Mouse (Mus musculus): ENCODE results near the gene Ano2. TPM values are rescaled to one million over a fixed set of nuclear protein-coding genes. Genes with fewer than 3 reads are reported as not detected.

Ano2 gene
- polyA plus RNA-seq, 1 experiment from 2014 or later, result 1.1 TPM

DNA sequence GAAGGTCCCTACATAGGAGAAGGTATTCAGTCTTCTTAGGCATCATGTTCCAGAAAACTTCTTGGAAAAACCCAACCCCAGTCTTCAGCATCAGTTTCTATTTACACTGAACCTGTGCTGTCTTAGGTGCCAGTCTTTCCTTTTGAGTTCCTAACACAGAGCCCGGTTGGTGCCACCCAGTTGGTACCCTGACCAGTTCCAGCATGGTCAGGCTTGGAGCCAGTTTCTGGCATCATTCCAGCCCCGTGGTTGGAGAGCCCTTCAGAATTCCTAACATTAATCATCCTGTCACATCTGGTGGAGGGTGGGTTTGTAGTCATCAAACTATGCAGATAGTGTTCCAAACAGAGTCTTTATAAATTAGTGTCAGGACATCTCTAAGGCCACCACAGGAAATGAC, 234.8 kb downstream of the Ano2 start:
- Histone ChIP-seq H3K4me1 (ENCODE audit: control insufficient read depth, insufficient read depth, low read depth, low read length) (no peaks in the 10 kb centered on the region), H3K4me2 (ENCODE audit: low read length) (no peak overlapping the region), H3K27me3 (replicated peaks; ENCODE audit: control insufficient read depth, insufficient read depth, low read length) (no peaks in the 10 kb centered on the region), H3K27ac (ENCODE audit: low read depth, low read length) (no peak overlapping the region), H3K4me3 (ENCODE audit: low read length) (no peak overlapping the region), H3K9ac (ENCODE audit: low read depth, low read length) (no peak overlapping the region), H3K9me3 (ENCODE audit: control insufficient read depth, low read length) (no peaks in the 10 kb centered on the region), H3K36me3 (ENCODE audit: control insufficient read depth, insufficient read depth, low read length) (no peaks in the 10 kb centered on the region)
- WGBS, result 57% methylated on average over 2 of the region's 2 CpGs
- no peak for ATAC-seq

DNA sequence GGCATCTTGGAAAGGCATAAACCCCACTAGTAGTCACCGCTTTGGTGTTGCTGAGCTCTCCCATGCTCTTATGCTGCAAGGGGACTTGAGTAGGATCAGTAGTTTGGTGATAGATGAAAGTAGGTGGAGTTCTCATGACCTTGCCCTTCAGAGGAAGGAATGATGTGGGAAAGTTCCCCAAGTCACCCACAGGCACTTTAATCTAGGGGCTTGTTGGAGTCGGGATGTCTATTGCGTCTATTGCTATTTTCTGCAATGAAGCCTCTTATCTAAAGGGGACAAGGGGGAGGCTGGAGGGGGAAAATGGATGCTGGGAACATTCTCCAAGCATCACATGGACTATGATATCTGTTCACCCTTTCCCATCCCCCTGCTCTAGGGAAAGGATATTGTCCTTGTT, 235.6 kb downstream of the Ano2 start:
- Histone ChIP-seq H3K4me1 (ENCODE audit: control insufficient read depth, insufficient read depth, low read depth, low read length) (no peaks in the 10 kb centered on the region), H3K27ac (ENCODE audit: low read depth, low read length) (no peak overlapping the region), H3K9ac (ENCODE audit: low read depth, low read length) (no peak overlapping the region), H3K9me3 (ENCODE audit: control insufficient read depth, low read length) (no peaks in the 10 kb centered on the region), H3K36me3 (ENCODE audit: control insufficient read depth, insufficient read depth, low read length) (no peaks in the 10 kb centered on the region), H3K4me2 (ENCODE audit: low read length) (no peak overlapping the region), H3K27me3 (replicated peaks; ENCODE audit: control insufficient read depth, insufficient read depth, low read length) (no peaks in the 10 kb centered on the region), H3K4me3 (ENCODE audit: low read length) (no peak overlapping the region)
- no peak for ATAC-seq
- WGBS, result 94% methylated on average over 3 of the region's 3 CpGs

DNA sequence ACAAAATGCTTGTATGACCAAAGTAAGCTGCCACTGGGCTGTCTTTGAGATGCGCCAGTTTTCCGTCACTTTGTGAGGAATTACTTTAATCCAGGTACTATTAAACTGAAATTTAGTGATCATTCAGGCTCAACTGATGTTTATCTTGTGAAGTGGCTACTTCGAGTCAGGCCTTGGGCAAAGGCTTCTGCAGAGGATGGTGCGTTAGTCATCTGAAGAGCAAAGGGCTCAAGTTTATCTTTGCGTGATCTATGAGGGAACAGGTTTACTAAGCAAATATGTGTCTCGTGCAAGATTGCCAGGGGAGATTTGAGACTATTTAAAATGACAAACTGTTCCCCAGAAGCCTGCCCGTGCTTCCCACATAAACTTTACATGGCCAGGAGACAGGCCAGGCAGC, 241.7 kb downstream of the Ano2 start:
- no peak for ATAC-seq
- Histone ChIP-seq H3K27me3 (replicated peaks; ENCODE audit: control insufficient read depth, insufficient read depth, low read length) (no peaks in the 10 kb centered on the region), H3K9ac (ENCODE audit: low read depth, low read length) (no peak overlapping the region), H3K9me3 (ENCODE audit: control insufficient read depth, low read length) (no peaks in the 10 kb centered on the region), H3K36me3 (ENCODE audit: control insufficient read depth, insufficient read depth, low read length) (no peaks in the 10 kb centered on the region), H3K4me1 (ENCODE audit: control insufficient read depth, insufficient read depth, low read depth, low read length) (no peaks in the 10 kb centered on the region), H3K4me3 (ENCODE audit: low read length) (no peak overlapping the region), H3K27ac (ENCODE audit: low read depth, low read length) (no peak overlapping the region), H3K4me2 (ENCODE audit: low read length) (no peak overlapping the region)
- WGBS, result 87% methylated on average over 7 of the region's 7 CpGs

DNA sequence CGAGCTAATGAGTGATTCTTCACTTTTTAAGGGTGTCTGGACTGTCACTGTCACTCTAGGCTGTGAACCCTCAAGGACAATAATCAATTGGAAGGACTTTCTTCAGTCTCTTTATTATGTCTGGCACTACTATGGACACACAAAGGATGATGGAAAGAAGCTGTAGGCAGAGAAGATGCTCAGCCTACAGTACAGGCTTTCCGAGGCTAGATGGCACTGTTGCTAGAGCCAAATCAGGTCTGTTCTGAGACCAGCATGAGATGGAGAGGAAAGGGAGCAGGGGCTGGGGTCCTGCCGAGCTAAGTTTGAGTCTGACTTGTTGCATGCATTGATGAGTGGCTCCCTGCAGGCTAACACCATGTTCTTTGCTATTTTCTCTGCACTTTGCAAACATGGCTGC, 264.7 kb downstream of the Ano2 start:
- WGBS, result 24% methylated on average over 3 of the region's 3 CpGs
- Histone ChIP-seq H3K27me3 (replicated peaks; ENCODE audit: control insufficient read depth, insufficient read depth, low read length) (no peaks in the 10 kb centered on the region), H3K4me3 (ENCODE audit: low read length) (no peak overlapping the region), H3K9me3 (ENCODE audit: control insufficient read depth, low read length) (no peaks in the 10 kb centered on the region), H3K4me1 (ENCODE audit: control insufficient read depth, insufficient read depth, low read depth, low read length) (no peaks in the 10 kb centered on the region), H3K9ac (ENCODE audit: low read depth, low read length) (no peak overlapping the region), H3K36me3 (ENCODE audit: control insufficient read depth, insufficient read depth, low read length) (no peaks in the 10 kb centered on the region), H3K27ac (ENCODE audit: low read depth, low read length) (no peak overlapping the region), H3K4me2 (ENCODE audit: low read length) (no peak overlapping the region)
- ATAC-seq, result peak; percentile 76

DNA sequence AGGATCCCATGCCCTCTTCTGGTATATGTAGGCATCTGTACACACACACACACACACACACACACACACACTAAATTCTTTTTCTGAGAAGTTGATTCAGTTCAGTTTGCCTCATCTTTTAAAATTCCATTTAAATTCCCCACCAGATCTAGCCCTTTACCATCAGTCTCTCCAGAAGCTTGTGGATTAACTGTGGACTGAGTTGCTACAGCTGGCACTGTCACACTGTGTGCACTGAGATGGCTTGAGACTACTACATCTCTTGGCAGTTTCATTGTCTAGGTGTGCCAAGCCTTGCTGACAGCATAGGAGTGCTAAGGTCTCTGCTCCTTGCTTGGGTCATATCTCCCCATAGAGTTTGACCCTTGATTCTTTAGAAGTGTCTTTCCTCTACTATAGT, 283.3 kb downstream of the Ano2 start:
- no peak for ATAC-seq
- Histone ChIP-seq H3K4me3 (ENCODE audit: low read length) (no peak overlapping the region), H3K27ac (ENCODE audit: low read depth, low read length) (no peak overlapping the region), H3K4me2 (ENCODE audit: low read length) (no peak overlapping the region), H3K9me3 (ENCODE audit: control insufficient read depth, low read length) (no peaks in the 10 kb centered on the region), H3K9ac (ENCODE audit: low read depth, low read length) (no peak overlapping the region), H3K36me3 (ENCODE audit: control insufficient read depth, insufficient read depth, low read length) (no peaks in the 10 kb centered on the region), H3K4me1 (ENCODE audit: control insufficient read depth, insufficient read depth, low read depth, low read length) (no peaks in the 10 kb centered on the region), H3K27me3 (replicated peaks; ENCODE audit: control insufficient read depth, insufficient read depth, low read length) (no peaks in the 10 kb centered on the region)

DNA sequence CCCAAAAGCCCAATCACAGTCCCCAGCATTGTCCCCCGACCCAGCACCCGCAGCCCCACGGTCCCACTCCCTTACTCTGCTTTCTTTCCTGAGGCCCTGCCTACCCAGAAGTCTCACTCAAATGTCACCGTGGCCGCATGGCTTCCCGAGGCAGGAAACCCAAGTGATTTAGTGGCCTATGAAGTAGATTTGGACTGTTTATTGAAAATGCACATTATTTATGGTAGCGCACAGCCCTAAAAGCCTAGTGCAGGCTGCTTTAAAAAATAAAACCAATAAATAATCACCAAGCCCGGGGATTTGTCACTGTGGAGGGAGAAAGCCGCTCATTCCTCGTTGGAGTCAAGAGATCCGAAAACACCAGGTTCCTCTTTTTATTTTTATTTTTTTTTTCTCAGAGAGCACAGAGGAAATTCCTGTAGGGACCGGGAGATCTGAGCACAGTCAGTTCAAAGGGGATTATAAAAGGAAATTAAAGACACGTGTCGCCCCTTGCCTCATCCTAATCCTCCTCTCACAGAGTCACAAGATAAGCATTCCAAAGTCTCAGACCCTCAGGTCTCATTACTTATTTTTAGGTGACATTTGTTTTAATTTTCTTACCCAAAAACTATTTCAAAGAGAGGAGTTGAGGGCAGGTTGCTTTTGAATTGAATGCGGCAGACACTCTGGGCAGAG, 285.7 kb downstream of the Ano2 start:
- H3K36me3 ChIP-seq (ENCODE audit: control insufficient read depth, insufficient read depth, low read length), result no peaks in the 10 kb centered on the region
- WGBS, result 70% methylated on average over 15 of the region's 15 CpGs
- H3K27ac ChIP-seq (ENCODE audit: low read depth, low read length), result no peak overlapping the region
- H3K4me1 ChIP-seq (ENCODE audit: control insufficient read depth, insufficient read depth, low read depth, low read length), result no peaks in the 10 kb centered on the region
- H3K9ac ChIP-seq (ENCODE audit: low read depth, low read length), result no peak overlapping the region
- H3K4me3 ChIP-seq (ENCODE audit: low read length), result no peak overlapping the region
- no peak overlapping the region for H3K4me2 ChIP-seq (ENCODE audit: low read length)
- no peaks in the 10 kb centered on the region for H3K9me3 ChIP-seq (ENCODE audit: control insufficient read depth, low read length)
- H3K27me3 ChIP-seq (replicated peaks; ENCODE audit: control insufficient read depth, insufficient read depth, low read length), result no peaks in the 10 kb centered on the region
- no peak for ATAC-seq

DNA sequence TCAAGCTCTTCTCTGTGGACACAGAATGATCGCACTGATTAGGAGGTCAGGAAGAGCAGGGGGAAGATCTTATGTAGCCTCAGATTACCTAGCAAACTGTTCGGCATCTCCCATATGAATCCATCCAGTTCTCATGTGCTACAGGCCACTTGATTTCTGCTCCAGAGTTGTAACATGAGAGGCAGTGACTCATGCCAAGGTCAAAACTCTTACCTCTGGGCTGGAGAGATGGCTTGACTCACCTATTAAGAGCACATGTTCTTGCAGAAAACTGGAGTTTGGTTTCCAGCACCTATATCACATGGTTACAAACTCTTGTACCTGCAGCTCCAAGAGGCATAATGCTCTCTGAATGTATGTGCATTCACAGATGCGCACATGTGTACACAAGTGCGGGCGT, 289.4 kb downstream of the Ano2 start:
- Histone ChIP-seq H3K27me3 (replicated peaks; ENCODE audit: control insufficient read depth, insufficient read depth, low read length) (no peaks in the 10 kb centered on the region), H3K27ac (ENCODE audit: low read depth, low read length) (no peak overlapping the region), H3K4me3 (ENCODE audit: low read length) (no peak overlapping the region), H3K9ac (ENCODE audit: low read depth, low read length) (no peak overlapping the region), H3K36me3 (ENCODE audit: control insufficient read depth, insufficient read depth, low read length) (no peaks in the 10 kb centered on the region), H3K4me2 (ENCODE audit: low read length) (no peak overlapping the region), H3K9me3 (ENCODE audit: control insufficient read depth, low read length) (no peaks in the 10 kb centered on the region), H3K4me1 (ENCODE audit: control insufficient read depth, insufficient read depth, low read depth, low read length) (no peaks in the 10 kb centered on the region)
- 98% methylated on average over 5 of the region's 5 CpGs for WGBS
- no peak for ATAC-seq

DNA sequence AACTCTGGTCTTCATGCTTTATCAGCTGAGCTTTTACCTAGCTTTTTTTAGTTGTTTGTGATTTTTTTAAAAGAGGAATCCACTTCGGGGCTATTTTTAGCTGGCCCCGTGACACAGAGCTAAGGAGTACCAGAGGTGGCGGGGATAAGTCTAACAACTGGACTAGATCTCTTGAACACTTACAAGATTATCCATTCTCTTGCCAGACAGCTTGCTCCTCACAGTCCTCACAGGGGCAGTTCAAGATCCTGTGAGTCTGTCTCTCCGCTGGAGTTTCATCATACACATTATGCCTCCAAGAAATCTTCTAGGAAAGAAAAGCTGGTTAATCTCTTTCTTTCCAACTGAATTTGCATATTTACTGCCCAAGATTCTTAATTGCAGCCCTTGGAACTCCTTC, 293.8 kb downstream of the Ano2 start:
- no peaks in the 10 kb centered on the region for H3K4me1 ChIP-seq (ENCODE audit: control insufficient read depth, insufficient read depth, low read depth, low read length)
- WGBS, result 94% methylated on average over 4 of the region's 4 CpGs
- H3K4me2 ChIP-seq (ENCODE audit: low read length), result no peak overlapping the region
- ATAC-seq, result no peak
- H3K9me3 ChIP-seq (ENCODE audit: control insufficient read depth, low read length), result no peaks in the 10 kb centered on the region
- no peak overlapping the region for H3K4me3 ChIP-seq (ENCODE audit: low read length)
- H3K27me3 ChIP-seq (replicated peaks; ENCODE audit: control insufficient read depth, insufficient read depth, low read length), result no peaks in the 10 kb centered on the region
- no peak overlapping the region for H3K9ac ChIP-seq (ENCODE audit: low read depth, low read length)
- H3K36me3 ChIP-seq (ENCODE audit: control insufficient read depth, insufficient read depth, low read length), result no peaks in the 10 kb centered on the region
- no peak overlapping the region for H3K27ac ChIP-seq (ENCODE audit: low read depth, low read length)

DNA sequence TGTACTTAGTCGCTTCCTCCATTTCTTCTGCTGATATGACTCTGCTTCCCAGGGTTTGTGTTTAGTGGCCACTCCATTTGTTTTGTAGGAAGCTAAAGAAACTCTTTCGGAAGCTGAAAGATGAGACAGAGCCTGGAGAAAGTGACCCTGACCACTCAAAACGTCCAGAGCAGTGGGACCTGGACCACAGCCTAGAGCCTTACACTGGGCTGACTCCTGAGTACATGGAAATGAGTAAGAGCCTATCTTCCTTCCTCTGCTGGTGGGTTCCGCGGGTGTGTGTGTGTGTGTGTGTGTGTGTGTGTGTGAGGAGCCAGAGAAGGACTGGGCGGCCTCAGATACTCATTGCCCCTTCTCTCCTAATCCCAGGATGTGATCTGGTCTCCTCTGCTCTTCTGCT, 302.5 kb downstream of the Ano2 start:
- Histone ChIP-seq H3K4me3 (ENCODE audit: low read length) (no peak overlapping the region), H3K36me3 (ENCODE audit: control insufficient read depth, insufficient read depth, low read length) (no peaks in the 10 kb centered on the region), H3K4me2 (ENCODE audit: low read length) (no peak overlapping the region), H3K9ac (ENCODE audit: low read depth, low read length) (no peak overlapping the region), H3K9me3 (ENCODE audit: control insufficient read depth, low read length) (no peaks in the 10 kb centered on the region), H3K27ac (ENCODE audit: low read depth, low read length) (no peak overlapping the region), H3K27me3 (replicated peaks; ENCODE audit: control insufficient read depth, insufficient read depth, low read length) (no peaks in the 10 kb centered on the region), H3K4me1 (ENCODE audit: control insufficient read depth, insufficient read depth, low read depth, low read length) (no peaks in the 10 kb centered on the region)
- WGBS, result 59% methylated on average over 5 of the region's 6 CpGs
- ATAC-seq, result no peak

DNA sequence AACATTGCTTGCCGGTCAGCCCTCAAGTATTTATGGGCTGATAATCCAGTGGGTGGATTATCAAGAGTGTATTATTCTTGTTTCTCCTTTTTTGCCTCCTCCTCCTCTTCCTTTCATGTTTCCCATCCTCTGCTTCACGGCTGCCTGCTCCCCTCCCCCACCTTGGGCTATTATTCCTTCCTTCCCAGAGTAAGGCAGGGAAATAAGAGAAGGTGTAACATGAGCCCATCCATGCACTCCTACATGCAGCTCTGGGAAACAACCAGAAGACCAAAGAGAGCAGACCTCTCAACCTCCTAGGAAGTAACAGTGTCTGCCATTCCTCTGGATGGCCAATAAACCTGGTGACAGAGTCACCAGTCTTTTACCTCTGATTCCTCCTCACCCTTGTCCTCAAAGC, 311.6 kb downstream of the Ano2 start:
- Histone ChIP-seq H3K36me3 (ENCODE audit: control insufficient read depth, insufficient read depth, low read length) (no peaks in the 10 kb centered on the region), H3K4me2 (ENCODE audit: low read length) (no peak overlapping the region), H3K9ac (ENCODE audit: low read depth, low read length) (no peak overlapping the region), H3K4me3 (ENCODE audit: low read length) (no peak overlapping the region), H3K27me3 (replicated peaks; ENCODE audit: control insufficient read depth, insufficient read depth, low read length) (no peaks in the 10 kb centered on the region), H3K27ac (ENCODE audit: low read depth, low read length) (no peak overlapping the region), H3K9me3 (ENCODE audit: control insufficient read depth, low read length) (no peaks in the 10 kb centered on the region), H3K4me1 (ENCODE audit: control insufficient read depth, insufficient read depth, low read depth, low read length) (no peaks in the 10 kb centered on the region)
- 38% methylated on average over 2 of the region's 2 CpGs for WGBS
- no peak for ATAC-seq

Data from hindbrain, embryonic 16.5 days (tissue).